Comparison of ENCODE assay signal across 8 mouse cellular contexts in the genomic region with DNA sequence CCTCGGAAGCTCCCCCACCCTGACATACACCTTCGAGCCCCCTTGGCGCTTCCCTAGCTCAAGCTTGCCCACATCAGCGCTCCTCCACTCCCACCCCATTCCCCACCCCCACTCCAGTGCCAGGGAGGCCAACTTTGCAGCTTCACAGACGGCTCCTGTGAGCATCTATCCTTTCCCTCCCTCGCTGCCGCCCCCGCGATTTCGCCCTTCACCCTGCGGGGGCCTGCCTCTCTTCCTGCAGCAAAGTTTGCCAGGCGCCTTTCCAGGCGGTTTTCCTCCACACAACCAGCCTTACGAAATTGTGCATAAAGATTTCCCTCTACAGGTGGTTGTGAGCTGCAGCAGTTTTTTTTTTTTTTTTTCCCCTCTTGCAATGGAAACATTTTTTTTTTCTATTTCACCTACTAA.
A peak's percentile ranks its signal among the peaks of the same experiment; 100 is the strongest.
DNase-seq lines count a peak whose midpoint lies in the region; ATAC-seq and TF ChIP-seq lines count a peak whose summit lies in the region.

No protein-coding gene starts in this region.

- peak overlapping the region; percentile 62 for H3K4me2 ChIP-seq in hindbrain, embryonic 12.5 days (replicated peaks)
- peak overlapping the region; percentile 40 for H3K4me2 ChIP-seq in liver, postnatal 0 days (ENCODE audit: low read depth, low read length)
- peak overlapping the region; percentile 46 for H3K4me2 ChIP-seq in stomach, embryonic 14.5 days (replicated peaks; ENCODE audit: low read depth, low read length)

- no peaks in the 10 kb centered on the region for H3K9me3 ChIP-seq in megakaryocyte, embryonic 14.5 days
- H3K9me3 ChIP-seq in hindbrain, embryonic 12.5 days (replicated peaks), result no peaks in the 10 kb centered on the region
- no peaks in the 10 kb centered on the region for H3K9me3 ChIP-seq in liver, postnatal 0 days (ENCODE audit: low read length)
- no peaks in the 10 kb centered on the region for H3K9me3 ChIP-seq in stomach, embryonic 14.5 days (ENCODE audit: control insufficient read depth, low read depth, low read length)

- no peak for TF ChIP-seq EP300 in liver, postnatal 0 days (IDR thresholded peaks at IDR 0.05; ENCODE audit: low read depth)

- 0 out of 2 replicates have a peak, but pooled peaks have one; percentile 2 for TF ChIP-seq CTCF in liver, postnatal 0 days (IDR thresholded peaks at IDR 0.05; ENCODE audit: low read depth)

- no peak overlapping the region for H3K27ac ChIP-seq in hindbrain, embryonic 12.5 days
- no peak overlapping the region for H3K27ac ChIP-seq in liver, postnatal 0 days (ENCODE audit: low read depth)
- H3K27ac ChIP-seq in stomach, embryonic 14.5 days (ENCODE audit: low read length), result no peak overlapping the region

- DNase-seq in adrenal gland, postnatal 14 days, result peak; percentile 49
- DNase-seq in adrenal gland, postnatal 4 days (ENCODE audit: low spot score in 2 of 2), result no peak
- no peak for DNase-seq in liver, postnatal 0 days
- no peak for DNase-seq in layer of hippocampus, adult 11-12 months (ENCODE audit: low spot score)

- WGBS in hindbrain, embryonic 12.5 days, result 3% methylated on average over 14 of the region's 14 CpGs
- WGBS in liver, postnatal 0 days (ENCODE audit: insufficient replicate concordance), result 2% methylated on average over 14 of the region's 14 CpGs
- WGBS in stomach, embryonic 14.5 days, result 2% methylated on average over 14 of the region's 14 CpGs

- H3K27me3 ChIP-seq in megakaryocyte, embryonic 14.5 days (replicated peaks), result peaks cover 88% of the 10 kb centered on the region
- H3K27me3 ChIP-seq in hindbrain, embryonic 12.5 days, result peaks cover 13% of the 10 kb centered on the region
- H3K27me3 ChIP-seq in liver, postnatal 0 days (ENCODE audit: insufficient read depth, low read length), result peaks cover 25% of the 10 kb centered on the region; the same call in 1 of the 2 replicates
- no peaks in the 10 kb centered on the region for H3K27me3 ChIP-seq in stomach, embryonic 14.5 days (ENCODE audit: control insufficient read depth, insufficient read depth, low read length)

- ATAC-seq in megakaryocyte, adult 5-6 weeks (ENCODE audit: poor library complexity, severe bottlenecking), result no peak
- no peak for ATAC-seq in hindbrain, embryonic 12.5 days (ENCODE audit: low FRiP score)
- no peak for ATAC-seq in liver, postnatal 0 days
- no peak; the same call in 1 of the 2 replicates for ATAC-seq in stomach, embryonic 14.5 days (ENCODE audit: insufficient number of reproducible peaks, insufficient read depth, low FRiP score, low read depth)

- no peaks in the 10 kb centered on the region for H3K36me3 ChIP-seq in megakaryocyte, embryonic 14.5 days (replicated peaks; ENCODE audit: low read length)
- no peaks in the 10 kb centered on the region for H3K36me3 ChIP-seq in hindbrain, embryonic 12.5 days
- H3K36me3 ChIP-seq in liver, postnatal 0 days (replicated peaks; ENCODE audit: insufficient read depth, low read length), result no peaks in the 10 kb centered on the region
- no peaks in the 10 kb centered on the region for H3K36me3 ChIP-seq in stomach, embryonic 14.5 days (ENCODE audit: control insufficient read depth, insufficient read depth, low read length)

- H3K4me3 ChIP-seq in megakaryocyte, embryonic 14.5 days (replicated peaks), result peak overlapping the region; percentile 67
- H3K4me3 ChIP-seq in hindbrain, embryonic 12.5 days, result peak overlapping the region; percentile 29
- no peak overlapping the region for H3K4me3 ChIP-seq in liver, postnatal 0 days (ENCODE audit: low read depth, low read length)
- peak overlapping the region; percentile 25 for H3K4me3 ChIP-seq in stomach, embryonic 14.5 days (ENCODE audit: low read depth, low read length)

- H3K9ac ChIP-seq in hindbrain, embryonic 12.5 days, result peak overlapping the region; percentile 49; the same call in 1 of the 2 replicates
- no peak overlapping the region for H3K9ac ChIP-seq in liver, postnatal 0 days (replicated peaks)
- H3K9ac ChIP-seq in stomach, embryonic 14.5 days (replicated peaks; ENCODE audit: low read depth, low read length), result no peak overlapping the region

- H3K4me1 ChIP-seq in megakaryocyte, embryonic 14.5 days, result peaks cover 53% of the 10 kb centered on the region
- peaks cover 38% of the 10 kb centered on the region for H3K4me1 ChIP-seq in hindbrain, embryonic 12.5 days
- no peaks in the 10 kb centered on the region for H3K4me1 ChIP-seq in liver, postnatal 0 days (ENCODE audit: insufficient read depth)
- H3K4me1 ChIP-seq in stomach, embryonic 14.5 days (ENCODE audit: control insufficient read depth, insufficient read depth, low read length), result peaks cover 17% of the 10 kb centered on the region; the same call in 1 of the 2 replicates
